Mouse (Mus musculus): Measurements from ENCODE around the gene Mcf2. TPM values are rescaled to one million over a fixed set of nuclear protein-coding genes. Genes with fewer than 3 reads are reported as not detected.

The Mcf2 gene
- polyA plus RNA-seq (2012; rRNA removed) = 0.15 and 0.20 TPM in 2 replicates

DNA sequence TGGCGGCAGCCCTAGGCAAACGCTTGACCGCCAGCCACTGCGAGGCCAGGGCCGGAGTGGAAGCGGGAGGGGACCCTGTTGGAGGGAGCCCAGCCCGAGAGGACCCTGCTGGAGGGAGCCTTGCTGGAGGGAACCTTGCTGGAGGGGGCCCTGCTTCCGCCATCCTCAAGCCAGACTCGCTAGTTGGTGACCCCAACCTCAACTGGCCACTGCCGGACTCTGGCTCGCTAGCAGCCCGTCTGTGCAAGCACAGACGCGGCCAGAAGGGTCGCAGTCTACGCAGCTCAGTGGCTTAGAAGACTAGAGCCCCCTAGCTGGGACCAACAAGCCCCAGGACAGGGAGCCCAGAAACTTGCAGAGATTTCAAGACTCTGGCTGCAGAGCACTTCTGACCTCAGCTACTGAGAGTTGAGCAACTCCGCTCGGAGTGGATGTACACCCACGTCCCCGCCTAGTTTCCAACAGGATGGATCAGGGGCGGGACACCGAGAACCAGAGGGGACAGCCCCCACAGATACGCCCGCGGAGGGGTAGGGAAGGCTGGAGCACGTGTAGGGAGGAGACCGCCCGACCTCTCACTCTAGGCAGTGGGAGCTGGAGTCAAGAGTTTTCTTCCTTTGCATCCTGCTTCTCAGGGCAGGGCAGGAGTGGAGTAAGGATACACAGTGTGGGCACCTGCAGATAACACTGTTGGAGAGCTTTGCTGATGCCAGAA lies at the start of gene Mcf2:
TSS of gene Mcf2 (minus strand) at position 346 of the 715 bp plus-strand sequence.

Other genes with a start within 250 kb of the Mcf2 start
- not detected in 2 replicates for gene F9, start 179.6 kb downstream of the Mcf2 start, polyA plus RNA-seq (2012; rRNA removed)

Data from ovary, adult 2 months (tissue).